In genomic region chr16:17727179-17727861, GRCm38 (mm10) we compare ENCODE assay signal across 9 mouse cellular contexts. TPM values are rescaled to one million over a fixed set of nuclear protein-coding genes. Genes with fewer than 3 reads are reported as not detected.
DNase-seq lines count a peak whose midpoint lies in the region; ATAC-seq and TF ChIP-seq lines count a peak whose summit lies in the region.
"Had no signal": no experiment of that assay in that cellular context is flagged by ENCODE, and none has a peak within 500 bp of the region (broad histone marks: within the 10 kb centered on the region; RNA-seq: fewer than 3 reads in every experiment).

No protein-coding gene starts in this region.

- no peaks in the 10 kb centered on the region for H3K4me1 ChIP-seq in hindbrain, embryonic 11.5 days (replicated peaks; ENCODE audit: control insufficient read depth, insufficient read depth, low read length)
- peaks cover 6% of the 10 kb centered on the region for H3K4me1 ChIP-seq in hindbrain, embryonic 10.5 days (replicated peaks)
- H3K4me1 ChIP-seq in E14TG2a.4 (replicated peaks; ENCODE audit: low read depth, low read length), result peaks cover 4% of the 10 kb centered on the region
- H3K4me1 ChIP-seq in heart, embryonic 16.5 days (ENCODE audit: control insufficient read depth, insufficient read depth, low read length), result peaks cover 5% of the 10 kb centered on the region
- H3K4me1 ChIP-seq in midbrain, embryonic 15.5 days, result no peaks in the 10 kb centered on the region
- H3K4me1 ChIP-seq: embryonic facial prominence, embryonic 12.5 days had no signal

- peak; percentile 26 for TF ChIP-seq CTCF in E14TG2a.4 (conservative IDR thresholded peaks at IDR 0.05; ENCODE audit: low read length)

- 15% methylated on average over 5 of the region's 5 CpGs for WGBS in hindbrain, embryonic 11.5 days
- WGBS in hindbrain, embryonic 10.5 days, result 17% methylated on average over 5 of the region's 5 CpGs
- 13% methylated on average over 5 of the region's 5 CpGs for WGBS in heart, embryonic 16.5 days
- 14% methylated on average over 5 of the region's 5 CpGs for WGBS in midbrain, embryonic 15.5 days

- ATAC-seq in hindbrain, embryonic 11.5 days (ENCODE audit: low FRiP score), result no peak
- ATAC-seq in heart, embryonic 16.5 days (replicated peaks; ENCODE audit: extremely low read depth, insufficient read depth, low FRiP score), result 0 out of 2 replicates have a peak, but pooled peaks have one; percentile 37
- no peak for ATAC-seq in midbrain, embryonic 15.5 days (replicated peaks)

- no peak overlapping the region for H3K27ac ChIP-seq in hindbrain, embryonic 11.5 days (ENCODE audit: low read depth, low read length)
- H3K27ac ChIP-seq in hindbrain, embryonic 10.5 days, result no peak overlapping the region
- H3K27ac ChIP-seq in heart, embryonic 16.5 days (ENCODE audit: low read length), result peak overlapping the region; percentile 25; the same call in 1 of the 2 replicates
- no peak overlapping the region for H3K27ac ChIP-seq in midbrain, embryonic 15.5 days
- H3K27ac ChIP-seq: embryonic facial prominence, embryonic 12.5 days had no signal

- no peaks in the 10 kb centered on the region for H3K9me3 ChIP-seq in hindbrain, embryonic 11.5 days (ENCODE audit: control insufficient read depth, low read length)
- H3K9me3 ChIP-seq in hindbrain, embryonic 10.5 days, result no peaks in the 10 kb centered on the region
- no peaks in the 10 kb centered on the region for H3K9me3 ChIP-seq in E14TG2a.4 (ENCODE audit: low read length)
- H3K9me3 ChIP-seq in heart, embryonic 16.5 days (replicated peaks; ENCODE audit: control insufficient read depth, low read length), result no peaks in the 10 kb centered on the region
- H3K9me3 ChIP-seq in midbrain, embryonic 15.5 days, result no peaks in the 10 kb centered on the region
- H3K9me3 ChIP-seq: embryonic facial prominence, embryonic 12.5 days had no signal

- no peak overlapping the region for H3K4me2 ChIP-seq in hindbrain, embryonic 11.5 days (replicated peaks; ENCODE audit: low read depth, low read length)
- H3K4me2 ChIP-seq in heart, embryonic 16.5 days (ENCODE audit: low read depth, low read length), result peak overlapping the region; percentile 53
- H3K4me2 ChIP-seq in midbrain, embryonic 15.5 days, result 0 out of 2 replicates have a peak overlapping the region, but pooled peaks have one; percentile 6
- H3K4me2 ChIP-seq: embryonic facial prominence, embryonic 12.5 days had no signal

- no peaks in the 10 kb centered on the region for H3K27me3 ChIP-seq in hindbrain, embryonic 11.5 days (ENCODE audit: control insufficient read depth, insufficient read depth, low read length)
- no peaks in the 10 kb centered on the region for H3K27me3 ChIP-seq in hindbrain, embryonic 10.5 days (ENCODE audit: insufficient read depth, poor library complexity, severe bottlenecking)
- 0 out of 2 replicates have a peak, but pooled peaks cover under 1% of the 10 kb centered on the region for H3K27me3 ChIP-seq in E14TG2a.4 (ENCODE audit: insufficient read depth, low read length)
- H3K27me3 ChIP-seq in heart, embryonic 16.5 days (ENCODE audit: control insufficient read depth, insufficient read depth, low read length), result no peaks in the 10 kb centered on the region
- H3K27me3 ChIP-seq in midbrain, embryonic 15.5 days (replicated peaks), result no peaks in the 10 kb centered on the region
- H3K27me3 ChIP-seq: embryonic facial prominence, embryonic 12.5 days had no signal

- H3K9ac ChIP-seq in hindbrain, embryonic 11.5 days (ENCODE audit: low read depth, low read length), result no peak overlapping the region
- peak overlapping the region; percentile 57; the same call in 1 of the 2 replicates for H3K9ac ChIP-seq in heart, embryonic 16.5 days (ENCODE audit: low read length)
- no peak overlapping the region for H3K9ac ChIP-seq in midbrain, embryonic 15.5 days
- H3K9ac ChIP-seq: embryonic facial prominence, embryonic 12.5 days had no signal

- no peaks in the 10 kb centered on the region for H3K36me3 ChIP-seq in hindbrain, embryonic 11.5 days (ENCODE audit: control insufficient read depth, insufficient read depth, low read length)
- H3K36me3 ChIP-seq in hindbrain, embryonic 10.5 days, result no peaks in the 10 kb centered on the region
- H3K36me3 ChIP-seq in E14TG2a.4 (ENCODE audit: insufficient read depth, low read length), result no peaks in the 10 kb centered on the region
- H3K36me3 ChIP-seq in heart, embryonic 16.5 days (ENCODE audit: control insufficient read depth, insufficient read depth), result no peaks in the 10 kb centered on the region
- H3K36me3 ChIP-seq in midbrain, embryonic 15.5 days (replicated peaks), result no peaks in the 10 kb centered on the region
- H3K36me3 ChIP-seq: embryonic facial prominence, embryonic 12.5 days had no signal

- peak; percentile 45 for DNase-seq in hindbrain, embryonic 11.5 days (ENCODE audit: low spot score)
- DNase-seq in hindbrain, embryonic 10.5 days (ENCODE audit: low spot score), result no peak
- peak; percentile 68 for DNase-seq in embryo, embryonic 10.5 days (ENCODE audit: low spot score)
- DNase-seq in kidney, postnatal 4 days, result peak; percentile 53 to 70
- DNase-seq in thymus, postnatal 4 days, result peak; percentile 70

- no peak overlapping the region for H3K4me3 ChIP-seq in hindbrain, embryonic 11.5 days (ENCODE audit: low read depth, low read length)
- no peak overlapping the region for H3K4me3 ChIP-seq in hindbrain, embryonic 10.5 days
- no peak overlapping the region for H3K4me3 ChIP-seq in E14TG2a.4 (replicated peaks; ENCODE audit: low read length)
- peak overlapping the region; percentile 14; the same call in 1 of the 2 replicates for H3K4me3 ChIP-seq in heart, embryonic 16.5 days (ENCODE audit: low read length)
- H3K4me3 ChIP-seq in midbrain, embryonic 15.5 days, result no peak overlapping the region
- H3K4me3 ChIP-seq: embryonic facial prominence, embryonic 12.5 days had no signal

RNA-seq across cellular contexts. Expression of gene Med15, which starts 5.4 kb away (rescaled TPM):
- polyA plus RNA-seq in hindbrain, embryonic 11.5 days (2014; fragmentation: Nextera tagmentation; extraction: Ambion mirVana), result 34.2 and 42.8 TPM in 2 replicates
- polyA plus RNA-seq in hindbrain, embryonic 10.5 days (2016; fragmentation: Nextera tagmentation; extraction: Ambion mirVana), result 46.8 and 54.2 TPM in 2 replicates
- polyA plus RNA-seq in heart, embryonic 16.5 days (2015; fragmentation: Nextera tagmentation; extraction: Ambion mirVana), result 32.3 and 35.9 TPM in 2 replicates
- 53.2 and 59.4 TPM in 2 replicates for polyA plus RNA-seq in midbrain, embryonic 15.5 days (2015; fragmentation: Nextera tagmentation; extraction: Ambion mirVana)

RNA-seq across cellular contexts. Expression of gene Klhl22, which starts 32.1 kb away (rescaled TPM):
- polyA plus RNA-seq in hindbrain, embryonic 11.5 days (2014; fragmentation: Nextera tagmentation; extraction: Ambion mirVana), result 44.8 and 45.0 TPM in 2 replicates
- 57.5 TPM in 2 replicates for polyA plus RNA-seq in hindbrain, embryonic 10.5 days (2016; fragmentation: Nextera tagmentation; extraction: Ambion mirVana)
- 36.4 and 39.6 TPM in 2 replicates for polyA plus RNA-seq in heart, embryonic 16.5 days (2015; fragmentation: Nextera tagmentation; extraction: Ambion mirVana)
- 93.2 and 93.4 TPM in 2 replicates for polyA plus RNA-seq in midbrain, embryonic 15.5 days (2015; fragmentation: Nextera tagmentation; extraction: Ambion mirVana)
